Mouse (Mus musculus): ENCODE measurements around the gene Nfe2l2. TPM values are rescaled to one million over a fixed set of nuclear protein-coding genes. Genes with fewer than 3 reads are reported as not detected.
"Not testable (repeated sequence)": the region's sequence is repeated elsewhere in the genome, so short reads cannot be mapped to it uniquely, and the experiment has no call there.

Gene Nfe2l2
- polyA plus RNA-seq, 1 experiment from 2014 or later: 12.1 TPM

DNA sequence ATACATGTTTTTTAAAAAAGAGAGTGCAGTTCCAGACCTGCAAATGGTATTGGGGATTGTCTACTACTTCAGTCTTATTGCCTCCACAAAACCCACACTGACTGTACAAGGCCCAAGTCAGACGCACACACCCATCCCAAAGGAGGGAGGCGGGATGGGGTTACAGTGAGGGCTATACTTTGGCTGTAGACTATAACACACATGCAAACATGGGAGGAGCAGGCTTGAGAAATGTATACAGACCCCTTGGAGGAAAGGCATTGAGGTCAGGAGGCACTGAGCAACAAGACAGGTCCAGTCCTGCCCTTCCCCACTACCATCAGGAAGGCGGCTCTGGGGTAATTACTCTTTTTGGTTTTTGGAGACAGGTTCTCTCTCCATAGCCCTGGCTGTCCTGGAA is 9.5 kb downstream of the Nfe2l2 start:
- peaks cover 14% of the 10 kb centered on the region for H3K4me1 ChIP-seq
- not testable (repeated sequence) for H3K9me3 ChIP-seq (replicated peaks); H3K36me3 ChIP-seq; ATAC-seq (ENCODE audit: low FRiP score); H3K9ac ChIP-seq (replicated peaks); H3K4me2 ChIP-seq; H3K27me3 ChIP-seq (replicated peaks); H3K27ac ChIP-seq (replicated peaks); H3K4me3 ChIP-seq (replicated peaks)
- 94% methylated on average over 3 of the region's 3 CpGs for WGBS

DNA sequence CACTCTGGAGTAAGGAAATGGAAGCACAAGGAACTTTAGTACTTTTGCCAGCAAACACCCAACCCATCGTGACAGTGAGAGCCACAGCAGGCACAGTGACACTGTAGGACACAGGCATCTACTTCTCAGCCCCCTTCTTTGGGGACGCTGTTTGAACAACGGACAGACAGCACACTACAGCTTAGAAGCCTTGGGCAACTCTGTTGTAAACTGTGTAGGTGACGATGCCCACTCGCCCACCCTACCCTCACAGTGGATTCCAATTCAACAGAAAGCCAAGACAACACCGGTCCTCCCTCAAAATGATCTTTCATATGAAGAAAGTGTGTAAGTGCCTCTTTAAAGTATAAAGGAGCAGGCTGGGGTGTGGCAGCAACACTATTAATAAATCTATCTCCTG is 12.1 kb downstream of the Nfe2l2 start:
- no peaks in the 10 kb centered on the region for H3K9me3 ChIP-seq (replicated peaks)
- 95% methylated on average over 6 of the region's 6 CpGs for WGBS
- peaks cover 11% of the 10 kb centered on the region for H3K4me1 ChIP-seq
- no peak for ATAC-seq (ENCODE audit: low FRiP score)
- no peak overlapping the region for H3K9ac ChIP-seq (replicated peaks)
- H3K4me3 ChIP-seq (replicated peaks): no peak overlapping the region
- H3K27me3 ChIP-seq (replicated peaks): no peaks in the 10 kb centered on the region
- no peaks in the 10 kb centered on the region for H3K36me3 ChIP-seq
- H3K27ac ChIP-seq (replicated peaks): no peak overlapping the region
- H3K4me2 ChIP-seq: no peak overlapping the region

DNA sequence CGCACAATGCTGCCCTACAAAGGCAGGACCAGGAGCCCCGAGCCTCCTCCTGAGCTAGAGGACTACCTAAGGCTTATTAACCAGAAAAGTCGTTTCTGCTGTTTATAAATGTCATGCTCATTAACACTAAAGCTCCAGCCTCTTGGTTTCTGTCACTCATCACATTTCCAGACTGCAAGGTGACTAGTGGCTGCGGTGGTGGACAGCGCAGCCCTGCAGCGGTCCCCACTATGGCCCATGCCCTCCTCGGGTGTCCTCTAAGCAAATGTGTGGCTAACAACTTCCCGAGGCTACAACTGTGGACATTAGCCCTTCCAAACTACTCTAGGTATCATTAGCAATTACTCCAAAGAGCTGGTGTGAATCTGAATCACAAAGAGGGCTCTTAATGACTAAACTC is 13.1 kb downstream of the Nfe2l2 start:
- no peak for ATAC-seq (ENCODE audit: low FRiP score)
- no peak overlapping the region for H3K4me2 ChIP-seq
- peaks cover 6% of the 10 kb centered on the region for H3K4me1 ChIP-seq
- H3K27ac ChIP-seq (replicated peaks): no peak overlapping the region
- no peak overlapping the region for H3K4me3 ChIP-seq (replicated peaks)
- no peaks in the 10 kb centered on the region for H3K27me3 ChIP-seq (replicated peaks)
- no peak overlapping the region for H3K9ac ChIP-seq (replicated peaks)
- WGBS: 79% methylated on average over 8 of the region's 8 CpGs
- no peaks in the 10 kb centered on the region for H3K36me3 ChIP-seq
- no peaks in the 10 kb centered on the region for H3K9me3 ChIP-seq (replicated peaks)

- Histone ChIP-seq H3K4me3 (replicated peaks) (no peak overlapping the region), H3K36me3 (no peaks in the 10 kb centered on the region), H3K27me3 (replicated peaks) (no peaks in the 10 kb centered on the region), H3K9me3 (replicated peaks) (no peaks in the 10 kb centered on the region), H3K4me1 (peaks cover 1% of the 10 kb centered on the region), H3K27ac (replicated peaks) (no peak overlapping the region), H3K9ac (replicated peaks) (no peak overlapping the region), H3K4me2 (no peak overlapping the region)
- ATAC-seq (ENCODE audit: low FRiP score): no peak
- WGBS: 97% methylated on average over 4 of the region's 4 CpGs
Measured at GRCm38 (mm10) chr2:75690656-75691055, 13.8 kb downstream of the Nfe2l2 start.

DNA sequence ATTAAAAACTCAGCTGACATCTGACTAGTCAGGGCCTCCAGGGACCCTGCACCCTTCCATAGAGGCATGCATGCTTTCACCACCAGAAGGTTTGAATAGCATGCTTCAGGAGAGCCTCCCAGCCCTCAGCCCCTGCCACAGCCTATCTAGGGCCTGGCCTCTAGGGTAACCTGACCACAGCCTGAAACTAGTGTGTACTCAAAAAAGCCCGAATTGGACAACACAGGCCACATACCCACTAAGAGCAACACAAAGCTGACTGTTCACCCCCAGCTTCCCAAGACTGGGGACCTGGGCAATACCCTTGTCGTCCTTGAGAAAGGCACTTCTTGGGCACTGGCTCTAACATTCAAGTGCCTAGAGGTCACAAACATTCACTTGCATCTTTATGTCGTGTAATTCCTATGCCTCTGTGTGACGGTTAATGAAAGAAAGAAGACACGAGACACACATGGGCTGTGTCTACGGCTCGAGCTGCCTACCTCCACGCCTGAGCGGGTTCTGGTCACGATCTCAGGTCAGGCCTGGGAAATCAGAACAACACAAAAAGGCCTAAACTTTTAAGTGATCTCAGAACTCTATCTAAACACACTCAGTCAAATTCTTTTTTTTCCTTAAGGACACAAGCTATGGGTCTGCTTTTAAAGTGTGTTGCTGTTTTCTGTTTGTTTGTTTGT is 14.8 kb downstream of the Nfe2l2 start:
- ATAC-seq (ENCODE audit: low FRiP score): no peak
- Histone ChIP-seq H3K9ac (replicated peaks) (no peak overlapping the region), H3K36me3 (no peaks in the 10 kb centered on the region), H3K27ac (replicated peaks) (no peak overlapping the region), H3K27me3 (replicated peaks) (no peaks in the 10 kb centered on the region), H3K4me2 (no peak overlapping the region), H3K4me1 (no peaks in the 10 kb centered on the region), H3K9me3 (replicated peaks) (no peaks in the 10 kb centered on the region), H3K4me3 (replicated peaks) (no peak overlapping the region)
- 92% methylated on average over 10 of the region's 10 CpGs for WGBS

- Histone ChIP-seq H3K4me2 (no peak overlapping the region), H3K9me3 (replicated peaks) (no peaks in the 10 kb centered on the region), H3K36me3 (no peaks in the 10 kb centered on the region), H3K9ac (replicated peaks) (no peak overlapping the region), H3K27ac (replicated peaks) (no peak overlapping the region), H3K4me1 (no peaks in the 10 kb centered on the region), H3K4me3 (replicated peaks) (no peak overlapping the region), H3K27me3 (replicated peaks) (no peaks in the 10 kb centered on the region)
- 90% methylated on average over 1 of the region's 1 CpGs for WGBS
- no peak for ATAC-seq (ENCODE audit: low FRiP score)
Measured at GRCm38 (mm10) chr2:75688901-75689300, 15.5 kb downstream of the Nfe2l2 start.

GRCm38 (mm10) chr2:75687040-75687749 is 17.2 kb downstream of the Nfe2l2 start:
- ATAC-seq (ENCODE audit: low FRiP score): no peak
- H3K27me3 ChIP-seq (replicated peaks): no peaks in the 10 kb centered on the region
- no peak overlapping the region for H3K4me2 ChIP-seq
- no peak overlapping the region for H3K27ac ChIP-seq (replicated peaks)
- H3K9me3 ChIP-seq (replicated peaks): no peaks in the 10 kb centered on the region
- H3K9ac ChIP-seq (replicated peaks): no peak overlapping the region
- no peak overlapping the region for H3K4me3 ChIP-seq (replicated peaks)
- WGBS: 89% methylated on average over 10 of the region's 10 CpGs
- H3K36me3 ChIP-seq: no peaks in the 10 kb centered on the region
- no peaks in the 10 kb centered on the region for H3K4me1 ChIP-seq

DNA sequence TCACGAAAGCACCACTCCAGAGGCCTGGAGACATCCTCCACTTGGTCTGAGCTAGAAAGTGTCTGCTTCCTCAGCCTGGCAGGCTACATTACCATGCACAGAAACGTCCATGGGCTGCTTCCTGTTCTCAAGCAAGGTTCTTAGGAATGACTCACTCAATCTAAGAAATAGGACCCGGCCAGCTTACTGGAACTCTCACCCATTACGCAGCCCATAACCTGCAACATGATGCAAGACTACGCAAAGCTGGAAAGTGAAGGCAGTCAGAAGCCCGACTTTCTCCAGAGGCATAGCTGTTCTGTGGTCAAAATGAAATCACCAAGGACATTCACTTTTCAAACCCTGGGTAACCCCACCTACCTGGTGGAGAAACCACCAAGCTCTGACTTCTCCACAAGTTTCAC is 19.0 kb downstream of the Nfe2l2 start:
- no peak for ATAC-seq (ENCODE audit: low FRiP score)
- 86% methylated on average over 6 of the region's 6 CpGs for WGBS
- Histone ChIP-seq H3K9ac (replicated peaks) (no peak overlapping the region), H3K4me1 (no peaks in the 10 kb centered on the region), H3K27me3 (replicated peaks) (no peaks in the 10 kb centered on the region), H3K36me3 (no peaks in the 10 kb centered on the region), H3K4me2 (no peak overlapping the region), H3K27ac (replicated peaks) (no peak overlapping the region), H3K9me3 (replicated peaks) (no peaks in the 10 kb centered on the region), H3K4me3 (replicated peaks) (no peak overlapping the region)

- Histone ChIP-seq H3K9ac (replicated peaks) (no peak overlapping the region), H3K9me3 (replicated peaks) (no peaks in the 10 kb centered on the region), H3K4me3 (replicated peaks) (no peak overlapping the region), H3K36me3 (no peaks in the 10 kb centered on the region), H3K27me3 (replicated peaks) (no peaks in the 10 kb centered on the region), H3K4me2 (no peak overlapping the region), H3K27ac (replicated peaks) (no peak overlapping the region), H3K4me1 (no peaks in the 10 kb centered on the region)
- no peak for ATAC-seq (ENCODE audit: low FRiP score)
- 68% methylated on average over 3 of the region's 3 CpGs for WGBS
Measured at GRCm38 (mm10) chr2:75684526-75684925, 19.9 kb downstream of the Nfe2l2 start.

- WGBS: 75% methylated on average over 15 of the region's 15 CpGs
- H3K27ac ChIP-seq (replicated peaks): peak overlapping the region; percentile 48; the same call in 1 of the 2 replicates
- H3K4me1 ChIP-seq: no peaks in the 10 kb centered on the region
- no peaks in the 10 kb centered on the region for H3K36me3 ChIP-seq
- no peaks in the 10 kb centered on the region for H3K27me3 ChIP-seq (replicated peaks)
- no peak overlapping the region for H3K4me3 ChIP-seq (replicated peaks)
- ATAC-seq (ENCODE audit: low FRiP score): no peak
- no peak overlapping the region for H3K9ac ChIP-seq (replicated peaks)
- H3K9me3 ChIP-seq (replicated peaks): no peaks in the 10 kb centered on the region
- H3K4me2 ChIP-seq: no peak overlapping the region
Measured at GRCm38 (mm10) chr2:75682978-75683709, 21.3 kb downstream of the Nfe2l2 start.

- Histone ChIP-seq H3K9ac (replicated peaks) (no peak overlapping the region), H3K36me3 (no peaks in the 10 kb centered on the region), H3K27me3 (replicated peaks) (no peaks in the 10 kb centered on the region), H3K4me1 (no peaks in the 10 kb centered on the region), H3K4me2 (no peak overlapping the region), H3K9me3 (replicated peaks) (no peaks in the 10 kb centered on the region), H3K4me3 (replicated peaks) (no peak overlapping the region), H3K27ac (replicated peaks) (no peak overlapping the region)
- no peak for ATAC-seq (ENCODE audit: low FRiP score)
- WGBS: 66% methylated on average over 7 of the region's 7 CpGs
Measured at GRCm38 (mm10) chr2:75681439-75681838, 23.0 kb downstream of the Nfe2l2 start.

DNA sequence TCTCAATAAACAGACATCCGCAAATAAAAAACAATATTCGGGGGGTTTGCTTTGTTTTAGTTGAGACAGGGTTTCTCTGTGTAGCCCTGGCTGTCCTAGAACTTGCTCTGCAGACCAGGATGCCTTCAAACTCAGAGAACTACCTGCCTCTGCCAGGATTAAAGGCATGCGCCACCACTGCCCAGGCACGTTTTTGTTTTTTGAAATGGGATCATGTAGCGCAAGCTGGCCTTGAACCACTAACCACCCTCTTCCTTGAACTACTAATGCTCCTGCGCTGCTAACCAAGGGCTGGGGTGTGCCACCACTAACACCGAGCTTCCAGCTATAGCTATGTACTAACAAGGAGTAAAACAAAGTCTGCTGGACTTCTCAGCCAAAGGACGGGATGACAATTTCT is 24.5 kb downstream of the Nfe2l2 start:
- no peak overlapping the region for H3K27ac ChIP-seq (replicated peaks)
- H3K4me1 ChIP-seq: no peaks in the 10 kb centered on the region
- H3K27me3 ChIP-seq (replicated peaks): no peaks in the 10 kb centered on the region
- H3K4me2 ChIP-seq: no peak overlapping the region
- no peak overlapping the region for H3K4me3 ChIP-seq (replicated peaks)
- H3K9ac ChIP-seq (replicated peaks): no peak overlapping the region
- no peaks in the 10 kb centered on the region for H3K36me3 ChIP-seq
- H3K9me3 ChIP-seq (replicated peaks): no peaks in the 10 kb centered on the region
- 96% methylated on average over 8 of the region's 8 CpGs for WGBS
- no peak for ATAC-seq (ENCODE audit: low FRiP score)
